Mouse (Mus musculus) hindbrain, embryonic 14.5 days (tissue): Measurements from ENCODE around the gene Ube2e3. TPM values are rescaled to one million over a fixed set of nuclear protein-coding genes. Genes with fewer than 3 reads are reported as not detected.
A peak's percentile ranks its signal among the peaks of the same experiment; 100 is the strongest.

Source experiments
- ATAC-seq: fragments of 200-750 bp; cut with Nextera tagmentation; 2 replicates; pipeline ENCODE4 v1.8.0; 2017; ENCODE audit warnings: moderate number of reproducible peaks, mild to moderate bottlenecking, moderate TSS enrichment, moderate library complexity; ENCODE audit not compliant: low FRiP score
- DNase-seq: peaks from one replicate; pipeline ENCODE4 v3.0.0-alpha.2; 2015; ENCODE audit warnings: low spot score
- H3K27ac ChIP-seq: fragments of 300-500 bp; sonication (generic); 2 replicates; pipeline ENCODE4 v1.5.1; 2014; ENCODE audit warnings: mild to moderate bottlenecking, moderate library complexity
- H3K27me3 ChIP-seq: fragments of 300-500 bp; sonication (generic); 2 replicates; pipeline ENCODE4 v1.6.1; 2014; ENCODE audit warnings: mild to moderate bottlenecking, low read length, mixed read lengths; ENCODE audit not compliant: control insufficient read depth, insufficient read depth
- H3K36me3 ChIP-seq: fragments of 300-500 bp; sonication (generic); replicated peaks from 2 replicates; pipeline ENCODE4 v1.6.1; 2014; ENCODE audit not compliant: control insufficient read depth, insufficient read depth
- H3K4me1 ChIP-seq: fragments of 300-500 bp; sonication (generic); replicated peaks from 2 replicates; pipeline ENCODE4 v1.6.1; 2014; ENCODE audit warnings: antibody characterized with exemption, low read length, mixed read lengths; ENCODE audit not compliant: control insufficient read depth, insufficient read depth
- H3K4me2 ChIP-seq: fragments of 300-500 bp; sonication (generic); replicated peaks from 2 replicates; pipeline ENCODE4 v1.6.1; 2014; ENCODE audit warnings: mild to moderate bottlenecking, moderate library complexity
- H3K4me3 ChIP-seq: fragments of 300-500 bp; sonication (generic); replicated peaks from 2 replicates; pipeline ENCODE4 v1.5.1; 2014; ENCODE audit warnings: mild to moderate bottlenecking, low read length
- H3K9ac ChIP-seq: fragments of 300-500 bp; sonication (generic); 2 replicates; pipeline ENCODE4 v1.6.1; 2014
- H3K9me3 ChIP-seq: fragments of 300-500 bp; sonication (generic); 2 replicates; pipeline ENCODE4 v1.6.1; 2016; ENCODE audit warnings: low read length; ENCODE audit not compliant: control insufficient read depth
- WGBS: fragments of 180-500 bp; shearing (Covaris S2); extraction: QIAGEN DNeasy Blood & Tissue Kit; methylation state at CpG from one replicate; pipeline ENCODE4 v1.1.7; 2014; 5-methylcytosine and 5-hydroxymethylcytosine counted together
- polyA plus RNA-seq: library from polyadenylated mRNA; unstranded; fragments of >200 nt; fragmentation: Nextera tagmentation; extraction: Ambion mirVana; gene quantifications from 2 replicates; pipeline ENCODE4 v1.2.1, GENCODE M21; 2014

The Ube2e3 gene
- polyA plus RNA-seq, 1 experiment from 2014 or later, result 293 TPM

DNA sequence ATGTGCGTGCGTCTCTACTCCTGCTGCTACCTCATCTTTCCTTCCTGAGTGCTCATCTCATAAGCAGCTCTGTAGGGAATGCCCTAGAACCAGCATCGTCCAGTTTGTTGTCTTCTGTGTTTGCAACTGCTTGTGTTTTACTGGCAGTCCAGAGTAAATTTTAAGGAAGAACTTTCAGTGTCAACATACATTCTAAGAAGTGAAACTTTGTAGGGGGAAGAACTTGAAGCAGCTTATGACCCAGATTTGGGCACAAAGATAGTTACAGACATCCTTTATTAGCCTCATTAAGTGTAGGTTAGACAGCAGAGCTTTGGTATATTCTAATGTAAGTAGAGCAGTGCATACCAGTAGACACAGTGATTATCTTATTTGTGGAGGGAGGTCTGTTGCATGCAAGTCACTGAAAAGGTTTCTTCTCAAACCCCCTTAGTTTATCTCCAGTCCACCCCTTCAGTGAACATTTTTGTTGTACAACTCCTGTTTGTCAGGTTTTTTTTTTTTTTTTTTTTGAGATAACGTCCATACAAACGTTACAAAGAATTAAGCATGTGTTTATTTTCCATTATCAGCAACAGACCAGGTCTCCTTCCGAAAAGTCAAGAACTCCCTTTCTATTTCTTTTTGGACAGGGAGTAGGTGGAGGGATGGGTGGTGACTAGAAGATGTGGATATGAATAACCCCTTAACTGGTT, 55.2 kb downstream of the Ube2e3 start:
- Histone ChIP-seq H3K9ac (no peak overlapping the region), H3K4me1 (no peaks in the 10 kb centered on the region), H3K4me2 (no peak overlapping the region), H3K36me3 (peaks cover 23% of the 10 kb centered on the region), H3K27me3 (no peaks in the 10 kb centered on the region), H3K9me3 (no peaks in the 10 kb centered on the region), H3K4me3 (no peak overlapping the region), H3K27ac (no peak overlapping the region)
- WGBS, result 93% methylated on average over 6 of the region's 6 CpGs
- no peak for ATAC-seq
- DNase-seq, result no peak

- H3K4me2 ChIP-seq, result no peak overlapping the region
- H3K27ac ChIP-seq, result no peak overlapping the region
- no peaks in the 10 kb centered on the region for H3K9me3 ChIP-seq
- no peak for DNase-seq
- H3K36me3 ChIP-seq, result peaks cover 6% of the 10 kb centered on the region; the same call in 1 of the 2 replicates
- H3K27me3 ChIP-seq, result no peaks in the 10 kb centered on the region
- ATAC-seq, result no peak
- no peaks in the 10 kb centered on the region for H3K4me1 ChIP-seq
- H3K4me3 ChIP-seq, result no peak overlapping the region
- 63% methylated on average over 1 of the region's 1 CpGs for WGBS
- H3K9ac ChIP-seq, result no peak overlapping the region
Observed at GRCm38 (mm10) chr2:78925807-78926206, 57.9 kb downstream of the Ube2e3 start.

- WGBS, result 91% methylated on average over 3 of the region's 3 CpGs
- no peaks in the 10 kb centered on the region for H3K9me3 ChIP-seq
- H3K27me3 ChIP-seq, result no peaks in the 10 kb centered on the region
- H3K36me3 ChIP-seq, result no peaks in the 10 kb centered on the region; the same call in 1 of the 2 replicates
- no peak overlapping the region for H3K27ac ChIP-seq
- ATAC-seq, result no peak
- H3K4me2 ChIP-seq, result no peak overlapping the region
- no peak overlapping the region for H3K4me3 ChIP-seq
- H3K9ac ChIP-seq, result no peak overlapping the region
- no peak for DNase-seq
- no peaks in the 10 kb centered on the region for H3K4me1 ChIP-seq
Observed at GRCm38 (mm10) chr2:78927625-78928024, 59.7 kb downstream of the Ube2e3 start.

GRCm38 (mm10) chr2:78928080-78928479, 60.2 kb downstream of the Ube2e3 start:
- Histone ChIP-seq H3K9me3 (no peaks in the 10 kb centered on the region), H3K4me3 (no peak overlapping the region), H3K36me3 (no peaks in the 10 kb centered on the region; the same call in 1 of the 2 replicates), H3K9ac (no peak overlapping the region), H3K4me2 (no peak overlapping the region), H3K27ac (no peak overlapping the region), H3K4me1 (no peaks in the 10 kb centered on the region), H3K27me3 (no peaks in the 10 kb centered on the region)
- 71% methylated on average over 5 of the region's 5 CpGs for WGBS
- DNase-seq, result no peak
- no peak for ATAC-seq

- 48% methylated on average over 2 of the region's 2 CpGs for WGBS
- Histone ChIP-seq H3K27ac (no peak overlapping the region), H3K4me1 (no peaks in the 10 kb centered on the region), H3K4me2 (no peak overlapping the region), H3K9me3 (no peaks in the 10 kb centered on the region), H3K27me3 (no peaks in the 10 kb centered on the region), H3K36me3 (no peaks in the 10 kb centered on the region; the same call in 1 of the 2 replicates), H3K4me3 (no peak overlapping the region), H3K9ac (no peak overlapping the region)
- DNase-seq (peak; percentile 58), ATAC-seq (peak; percentile 65; the same call in 1 of the 2 replicates)
Observed at GRCm38 (mm10) chr2:78931358-78931757, 63.4 kb downstream of the Ube2e3 start.

DNA sequence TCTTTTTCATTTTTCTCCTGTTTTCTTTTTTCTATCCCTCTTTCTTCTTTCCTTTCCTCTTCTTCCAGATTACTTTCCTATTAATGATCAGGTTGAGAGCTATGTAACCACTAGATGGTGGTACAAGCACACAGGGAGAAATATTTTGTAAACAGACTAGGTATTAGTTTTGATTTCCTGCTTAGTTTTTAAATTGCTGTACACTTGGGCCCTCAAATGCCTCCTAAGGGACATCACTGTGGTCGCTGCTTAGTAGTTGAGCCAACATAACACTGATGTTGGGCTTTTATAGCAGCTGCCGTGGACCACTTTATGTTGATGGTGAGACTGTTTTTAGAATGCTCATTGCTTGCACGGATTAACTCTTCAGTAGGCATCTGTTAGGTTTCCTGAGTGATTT, 91.5 kb downstream of the Ube2e3 start:
- no peak overlapping the region for H3K27ac ChIP-seq
- peaks cover 15% of the 10 kb centered on the region for H3K4me1 ChIP-seq
- no peak overlapping the region for H3K4me3 ChIP-seq
- WGBS, result 41% methylated on average over 3 of the region's 3 CpGs
- no peaks in the 10 kb centered on the region for H3K27me3 ChIP-seq
- 0 out of 2 replicates have a peak, but pooled peaks have one; percentile 24 for ATAC-seq
- DNase-seq, result peak; percentile 76
- no peaks in the 10 kb centered on the region for H3K9me3 ChIP-seq
- H3K4me2 ChIP-seq, result peak overlapping the region; percentile 29; the same call in 1 of the 2 replicates
- H3K36me3 ChIP-seq, result no peaks in the 10 kb centered on the region
- H3K9ac ChIP-seq, result no peak overlapping the region

- no peak overlapping the region for H3K27ac ChIP-seq
- H3K9ac ChIP-seq, result no peak overlapping the region
- H3K36me3 ChIP-seq, result no peaks in the 10 kb centered on the region
- ATAC-seq, result no peak
- no peak overlapping the region for H3K4me2 ChIP-seq
- H3K4me3 ChIP-seq, result no peak overlapping the region
- 80% methylated on average over 5 of the region's 5 CpGs for WGBS
- no peaks in the 10 kb centered on the region for H3K27me3 ChIP-seq
- H3K9me3 ChIP-seq, result no peaks in the 10 kb centered on the region
- no peak for DNase-seq
- H3K4me1 ChIP-seq, result peaks cover 15% of the 10 kb centered on the region
Observed at GRCm38 (mm10) chr2:78960288-78960687, 92.4 kb downstream of the Ube2e3 start.

DNA sequence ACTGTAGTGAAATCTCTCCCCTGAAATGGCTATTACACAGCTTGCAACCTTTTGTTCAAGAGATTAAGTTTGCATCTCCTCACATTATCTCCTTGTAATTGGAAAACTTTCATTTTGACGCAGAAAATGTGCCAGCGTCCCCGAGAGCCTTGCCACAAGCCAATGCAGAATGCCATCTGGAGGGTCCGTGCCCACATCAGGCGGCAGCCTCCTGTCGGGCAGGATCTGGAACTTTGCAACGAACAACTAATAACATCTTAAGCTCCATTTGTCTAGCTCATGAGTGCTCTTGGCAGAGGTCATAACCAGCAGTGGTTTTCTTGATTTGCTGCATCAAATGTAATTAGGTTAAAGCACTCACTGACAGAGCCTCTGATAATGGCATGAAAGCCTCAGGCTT, 93.1 kb downstream of the Ube2e3 start:
- 42% methylated on average over 7 of the region's 7 CpGs for WGBS
- Histone ChIP-seq H3K4me1 (peaks cover 15% of the 10 kb centered on the region), H3K36me3 (no peaks in the 10 kb centered on the region), H3K27ac (no peak overlapping the region), H3K27me3 (no peaks in the 10 kb centered on the region), H3K4me3 (no peak overlapping the region), H3K4me2 (no peak overlapping the region), H3K9me3 (no peaks in the 10 kb centered on the region), H3K9ac (no peak overlapping the region)
- DNase-seq (peak; percentile 47), ATAC-seq (peak; percentile 79; the same call in 1 of the 2 replicates)

GRCm38 (mm10) chr2:78961580-78961979, 93.7 kb downstream of the Ube2e3 start:
- Histone ChIP-seq H3K27ac (peak overlapping the region; percentile 22; the same call in 1 of the 2 replicates), H3K9me3 (no peaks in the 10 kb centered on the region), H3K9ac (no peak overlapping the region), H3K27me3 (no peaks in the 10 kb centered on the region), H3K4me2 (no peak overlapping the region), H3K36me3 (no peaks in the 10 kb centered on the region), H3K4me3 (no peak overlapping the region), H3K4me1 (peaks cover 15% of the 10 kb centered on the region)
- WGBS, result 19% methylated on average over 7 of the region's 7 CpGs
- ATAC-seq (no peak), DNase-seq (no peak)
